9 mouse cellular contexts compared by ENCODE assay signal in genomic region chr7:16974018-16974417, GRCm38 (mm10). TPM values are rescaled to one million over a fixed set of nuclear protein-coding genes. Genes with fewer than 3 reads are reported as not detected.
A peak's percentile ranks its signal among the peaks of the same experiment; 100 is the strongest.
DNase-seq lines count a peak whose midpoint lies in the region; ATAC-seq and TF ChIP-seq lines count a peak whose summit lies in the region.
"Had no signal": no experiment of that assay in that cellular context is flagged by ENCODE, and none has a peak within 500 bp of the region (broad histone marks: within the 10 kb centered on the region; RNA-seq: fewer than 3 reads in every experiment).

No protein-coding gene starts in this region.

- no peak overlapping the region for H3K4me3 ChIP-seq in liver, embryonic 16.5 days (ENCODE audit: low read depth, low read length)
- H3K4me3 ChIP-seq in liver, embryonic 11.5 days (ENCODE audit: low read depth, low read length): no peak overlapping the region
- H3K4me3 ChIP-seq in stomach, postnatal 0 days (ENCODE audit: low read depth, low read length): no peak overlapping the region
- H3K4me3 ChIP-seq in midbrain, embryonic 14.5 days (replicated peaks; ENCODE audit: low read depth, low read length): no peak overlapping the region
- H3K4me3 ChIP-seq: stomach, embryonic 15.5 days had no signal

- no peak for TF ChIP-seq CTCF in stomach, postnatal 0 days (IDR thresholded peaks at IDR 0.05; ENCODE audit: low read depth)

- no peaks in the 10 kb centered on the region for H3K36me3 ChIP-seq in liver, embryonic 16.5 days (ENCODE audit: control insufficient read depth, insufficient read depth)
- no peaks in the 10 kb centered on the region for H3K36me3 ChIP-seq in liver, embryonic 11.5 days (ENCODE audit: control insufficient read depth, insufficient read depth, low read length)
- H3K36me3 ChIP-seq in stomach, postnatal 0 days (ENCODE audit: control insufficient read depth, insufficient read depth, low read length): no peaks in the 10 kb centered on the region
- no peaks in the 10 kb centered on the region for H3K36me3 ChIP-seq in midbrain, embryonic 14.5 days (ENCODE audit: control insufficient read depth, insufficient read depth, low read length)
- H3K36me3 ChIP-seq: stomach, embryonic 15.5 days had no signal

- DNase-seq in liver, embryonic 11.5 days (ENCODE audit: low spot score): no peak
- peak; percentile 42 for DNase-seq in fibroblast of lung, adult 2 months (ENCODE audit: low read depth)
- peak; percentile 58 to 61 for DNase-seq in heart, postnatal 14 days
- DNase-seq in stomach, postnatal 0 days (ENCODE audit: low spot score): no peak
- DNase-seq in midbrain, embryonic 14.5 days: no peak
- DNase-seq in frontal cortex, postnatal 10 days (ENCODE audit: low spot score in 2 of 2): no peak
- DNase-seq: kidney, postnatal 4 days had no signal

- peak; percentile 14; the same call in 1 of the 2 replicates for ATAC-seq in liver, embryonic 16.5 days (ENCODE audit: low read depth)
- ATAC-seq in liver, embryonic 11.5 days (replicated peaks; ENCODE audit: low FRiP score): no peak
- ATAC-seq in stomach, postnatal 0 days (ENCODE audit: low FRiP score, low TSS enrichment): peak; percentile 18; the same call in 1 of the 2 replicates
- ATAC-seq in midbrain, embryonic 14.5 days (ENCODE audit: low FRiP score, low TSS enrichment): no peak

- H3K9me3 ChIP-seq in liver, embryonic 16.5 days (replicated peaks; ENCODE audit: control insufficient read depth, low read length): no peaks in the 10 kb centered on the region
- H3K9me3 ChIP-seq in liver, embryonic 11.5 days (ENCODE audit: control insufficient read depth, low read length): no peaks in the 10 kb centered on the region
- no peaks in the 10 kb centered on the region for H3K9me3 ChIP-seq in stomach, postnatal 0 days (ENCODE audit: control insufficient read depth, low read length)
- H3K9me3 ChIP-seq in midbrain, embryonic 14.5 days (ENCODE audit: control insufficient read depth, low read length): no peaks in the 10 kb centered on the region
- H3K9me3 ChIP-seq: stomach, embryonic 15.5 days had no signal

- intact Hi-C loops in heart, postnatal 14 days (cut with DNase I): no loop called here

- TF ChIP-seq EP300 in stomach, postnatal 0 days (optimal IDR thresholded peaks at IDR 0.05): no peak

- H3K9ac ChIP-seq in liver, embryonic 16.5 days (ENCODE audit: low read depth, low read length): no peak overlapping the region
- no peak overlapping the region for H3K9ac ChIP-seq in liver, embryonic 11.5 days (ENCODE audit: low read depth, low read length)
- H3K9ac ChIP-seq in stomach, postnatal 0 days (ENCODE audit: low read length): no peak overlapping the region
- H3K9ac ChIP-seq in midbrain, embryonic 14.5 days (replicated peaks; ENCODE audit: low read length): no peak overlapping the region
- H3K9ac ChIP-seq: stomach, embryonic 15.5 days had no signal

- no peak overlapping the region for H3K4me2 ChIP-seq in liver, embryonic 16.5 days (ENCODE audit: low read depth, low read length)
- no peak overlapping the region for H3K4me2 ChIP-seq in liver, embryonic 11.5 days
- no peak overlapping the region for H3K4me2 ChIP-seq in stomach, postnatal 0 days (replicated peaks; ENCODE audit: low read depth)
- H3K4me2 ChIP-seq in midbrain, embryonic 14.5 days (ENCODE audit: low read length): no peak overlapping the region
- H3K4me2 ChIP-seq: stomach, embryonic 15.5 days had no signal

- H3K27ac ChIP-seq in liver, embryonic 16.5 days (ENCODE audit: low read length): no peak overlapping the region
- H3K27ac ChIP-seq in liver, embryonic 11.5 days (ENCODE audit: low read depth, low read length): no peak overlapping the region
- H3K27ac ChIP-seq in stomach, postnatal 0 days (replicated peaks): no peak overlapping the region
- H3K27ac ChIP-seq in midbrain, embryonic 14.5 days (replicated peaks; ENCODE audit: low read depth, low read length): no peak overlapping the region
- H3K27ac ChIP-seq: stomach, embryonic 15.5 days had no signal

- H3K4me1 ChIP-seq in liver, embryonic 16.5 days (ENCODE audit: control insufficient read depth, low read depth, low read length): peaks cover 14% of the 10 kb centered on the region
- H3K4me1 ChIP-seq in liver, embryonic 11.5 days (replicated peaks; ENCODE audit: control insufficient read depth, insufficient read depth, low read length): no peaks in the 10 kb centered on the region
- no peaks in the 10 kb centered on the region for H3K4me1 ChIP-seq in stomach, postnatal 0 days (replicated peaks; ENCODE audit: control insufficient read depth, insufficient read depth)
- H3K4me1 ChIP-seq in midbrain, embryonic 14.5 days (ENCODE audit: control insufficient read depth, insufficient read depth, low read length): no peaks in the 10 kb centered on the region
- H3K4me1 ChIP-seq: stomach, embryonic 15.5 days had no signal

- H3K27me3 ChIP-seq in liver, embryonic 16.5 days (ENCODE audit: control insufficient read depth, insufficient read depth, low read depth, low read length): no peaks in the 10 kb centered on the region
- H3K27me3 ChIP-seq in liver, embryonic 11.5 days (replicated peaks; ENCODE audit: control insufficient read depth, insufficient read depth, low read length): no peaks in the 10 kb centered on the region
- no peaks in the 10 kb centered on the region for H3K27me3 ChIP-seq in stomach, postnatal 0 days (ENCODE audit: control insufficient read depth, insufficient read depth, low read length)
- H3K27me3 ChIP-seq in midbrain, embryonic 14.5 days (ENCODE audit: control insufficient read depth, insufficient read depth, low read length): no peaks in the 10 kb centered on the region
- H3K27me3 ChIP-seq: stomach, embryonic 15.5 days had no signal

- WGBS in liver, embryonic 16.5 days (ENCODE audit: insufficient replicate concordance): 41% methylated on average over 6 of the region's 6 CpGs
- WGBS in liver, embryonic 11.5 days: 57% methylated on average over 6 of the region's 6 CpGs
- 58% methylated on average over 6 of the region's 6 CpGs for WGBS in stomach, postnatal 0 days
- WGBS in midbrain, embryonic 14.5 days: 69% methylated on average over 6 of the region's 6 CpGs

RNA-seq across cellular contexts. Expression of gene Gm42372, which starts 8.9 kb away (rescaled TPM):
- 0.04 TPM in 2 replicates for polyA plus RNA-seq in liver, embryonic 16.5 days (2015; fragmentation: Nextera tagmentation; extraction: Ambion mirVana)
- polyA plus RNA-seq in liver, embryonic 11.5 days (2014; fragmentation: Nextera tagmentation; extraction: Ambion mirVana): 0.15 and 0.16 TPM in 2 replicates
- total RNA-seq in heart, postnatal 14 days (2021): under 1 TPM; 0.07 TPM
- 0.15 and 0.16 TPM in 2 replicates for polyA plus RNA-seq in stomach, postnatal 0 days (2015; fragmentation: Nextera tagmentation; extraction: Ambion mirVana)
- 6.4 and 8.7 TPM in 2 replicates for polyA plus RNA-seq in midbrain, embryonic 14.5 days (2014; fragmentation: Nextera tagmentation; extraction: Ambion mirVana)

RNA-seq across cellular contexts. Expression of gene Pnmal1, which starts 14.5 kb away (rescaled TPM):
- polyA plus RNA-seq in liver, embryonic 16.5 days (2015; fragmentation: Nextera tagmentation; extraction: Ambion mirVana): 0.02 and 0.05 TPM in 2 replicates
- 0.18 and 0.52 TPM in 2 replicates for polyA plus RNA-seq in liver, embryonic 11.5 days (2014; fragmentation: Nextera tagmentation; extraction: Ambion mirVana)
- total RNA-seq in heart, postnatal 14 days (2021): not detected
- polyA plus RNA-seq in stomach, postnatal 0 days (2015; fragmentation: Nextera tagmentation; extraction: Ambion mirVana): 1.7 and 1.8 TPM in 2 replicates
- polyA plus RNA-seq in midbrain, embryonic 14.5 days (2014; fragmentation: Nextera tagmentation; extraction: Ambion mirVana): 60.8 and 69.8 TPM in 2 replicates

RNA-seq across cellular contexts. Expression of gene Ccdc8, which starts 18.5 kb away (rescaled TPM):
- 5.3 and 5.9 TPM in 2 replicates for polyA plus RNA-seq in liver, embryonic 16.5 days (2015; fragmentation: Nextera tagmentation; extraction: Ambion mirVana)
- polyA plus RNA-seq in liver, embryonic 11.5 days (2014; fragmentation: Nextera tagmentation; extraction: Ambion mirVana): 13.2 and 13.5 TPM in 2 replicates
- 10 to 100 TPM in 1 of 2 experiments, 1 to 10 TPM in 1; 9.8 to 10.3 TPM for total RNA-seq in heart, postnatal 14 days (2021)
- polyA plus RNA-seq in stomach, postnatal 0 days (2015; fragmentation: Nextera tagmentation; extraction: Ambion mirVana): 4.7 and 6.7 TPM in 2 replicates
- polyA plus RNA-seq in midbrain, embryonic 14.5 days (2014; fragmentation: Nextera tagmentation; extraction: Ambion mirVana): 3.1 and 4.5 TPM in 2 replicates

RNA-seq across cellular contexts. Expression of gene Pnmal2, which starts 29.5 kb away (rescaled TPM):
- 0.20 and 0.42 TPM in 2 replicates for polyA plus RNA-seq in liver, embryonic 16.5 days (2015; fragmentation: Nextera tagmentation; extraction: Ambion mirVana)
- 0.58 and 0.80 TPM in 2 replicates for polyA plus RNA-seq in liver, embryonic 11.5 days (2014; fragmentation: Nextera tagmentation; extraction: Ambion mirVana)
- total RNA-seq in heart, postnatal 14 days (2021): 1 to 10 TPM; 3.6 to 4.0 TPM
- 4.7 and 4.8 TPM in 2 replicates for polyA plus RNA-seq in stomach, postnatal 0 days (2015; fragmentation: Nextera tagmentation; extraction: Ambion mirVana)
- 115 and 116 TPM in 2 replicates for polyA plus RNA-seq in midbrain, embryonic 14.5 days (2014; fragmentation: Nextera tagmentation; extraction: Ambion mirVana)

RNA-seq across cellular contexts. Expression of gene Calm3, which starts 50.1 kb away (rescaled TPM):
- polyA plus RNA-seq in liver, embryonic 16.5 days (2015; fragmentation: Nextera tagmentation; extraction: Ambion mirVana): 81.6 and 86.6 TPM in 2 replicates
- 147 and 169 TPM in 2 replicates for polyA plus RNA-seq in liver, embryonic 11.5 days (2014; fragmentation: Nextera tagmentation; extraction: Ambion mirVana)
- 100 to 1,000 TPM; 228 to 250 TPM for total RNA-seq in heart, postnatal 14 days (2021)
- 49.1 and 58.7 TPM in 2 replicates for polyA plus RNA-seq in stomach, postnatal 0 days (2015; fragmentation: Nextera tagmentation; extraction: Ambion mirVana)
- 494 and 652 TPM in 2 replicates for polyA plus RNA-seq in midbrain, embryonic 14.5 days (2014; fragmentation: Nextera tagmentation; extraction: Ambion mirVana)

Comparison
In these comparisons a context has a peak if more than half of its experiments do, and no peak if none do; other contexts are left out.
1. ATAC-seq: peak in liver, embryonic 16.5 days (single experiment) and stomach, postnatal 0 days (single experiment); none in liver, embryonic 11.5 days (single experiment) and midbrain, embryonic 14.5 days (single experiment).
2. DNase-seq: peak in fibroblast of lung, adult 2 months (single experiment) and heart, postnatal 14 days (2 of 2); none in liver, embryonic 11.5 days (single experiment), stomach, postnatal 0 days (single experiment), midbrain, embryonic 14.5 days (single experiment) and frontal cortex, postnatal 10 days (0 of 2).
3. RNA of gene Pnmal1, which starts 14.5 kb away (polyA plus RNA-seq): 60.8 to 69.8 TPM in midbrain, embryonic 14.5 days; 1.7 to 1.8 TPM in stomach, postnatal 0 days, 0.18 to 0.52 TPM in liver, embryonic 11.5 days and 0.02 to 0.05 TPM in liver, embryonic 16.5 days; every median in the first group is over 10 times any median in the second.